Mouse (Mus musculus) c-Kit-positive CD71-positive TER-119-positive erythroid progenitor cells, embryonic 14.5 days (primary cell): Measurements from ENCODE around the gene Grb7.

Experiments used
- DNase-seq: peaks from one replicate; pipeline ENCODE4 v3.0.0-alpha.2; 2013; ENCODE audit warnings: low spot score

Grb7 gene

DNA sequence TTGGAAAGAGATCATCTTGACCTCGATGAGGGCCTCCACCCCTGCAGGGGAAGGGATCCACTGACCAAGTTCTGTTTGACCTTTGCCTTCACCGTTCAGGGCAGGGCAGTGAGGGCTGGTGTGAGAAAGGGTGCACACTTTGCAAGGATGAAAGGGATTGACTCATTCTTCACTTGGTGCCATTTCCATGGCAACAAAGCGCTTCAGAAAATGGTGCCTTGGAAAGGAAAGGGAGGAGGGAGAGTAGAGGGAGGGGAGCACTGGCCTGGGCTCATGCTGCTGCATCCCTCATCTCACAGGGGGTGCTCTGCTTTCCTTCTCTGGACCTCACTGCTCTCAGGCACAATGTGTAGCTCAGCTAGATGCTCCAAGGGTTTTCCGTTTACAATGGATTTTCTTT is 26.5 kb downstream of the Grb7 start:
- no peak for DNase-seq

- no peak for DNase-seq
These were observed 27.8 kb downstream of the Grb7 start for GRCm38 (mm10) chr11:98473916-98474479.

- DNase-seq: no peak
These were observed 28.8 kb downstream of the Grb7 start for GRCm38 (mm10) chr11:98474967-98475366.

DNA sequence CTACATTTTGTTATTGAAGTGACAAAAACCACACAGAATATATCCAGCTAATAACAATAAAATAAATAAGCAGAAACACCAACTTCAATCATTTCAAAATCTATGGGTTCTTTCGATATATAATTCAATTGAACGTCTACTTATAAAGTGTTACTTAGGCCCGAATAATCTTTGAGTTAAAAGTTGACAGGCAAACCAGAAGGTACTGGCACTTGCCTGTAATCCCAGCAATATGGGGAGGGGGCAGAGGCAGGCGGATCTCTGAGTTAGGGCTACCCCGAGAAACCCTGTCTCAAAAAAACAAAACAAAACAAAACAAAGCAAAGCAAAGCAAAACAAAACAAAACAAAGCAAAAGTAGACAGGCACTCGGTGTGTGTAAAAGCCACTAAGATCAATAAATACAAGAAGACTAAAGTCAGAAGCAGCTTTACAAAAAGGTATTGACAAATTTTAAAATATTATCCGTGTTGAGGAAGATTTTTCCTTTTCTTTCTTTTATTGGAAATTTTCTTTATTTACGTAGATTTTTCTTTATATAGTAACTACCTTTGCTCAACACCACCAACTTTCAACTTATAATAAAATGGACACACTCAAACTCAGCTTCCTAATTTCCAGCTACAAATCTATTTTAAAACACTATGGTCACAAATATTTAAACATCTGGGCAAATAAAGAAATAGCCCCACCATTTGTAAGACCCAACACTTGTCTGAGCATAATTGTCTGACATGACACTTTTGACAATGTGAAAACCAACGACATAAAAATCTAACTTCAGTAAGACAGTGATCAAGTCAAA is 29.6 kb downstream of the Grb7 start:
- DNase-seq: no peak

DNA sequence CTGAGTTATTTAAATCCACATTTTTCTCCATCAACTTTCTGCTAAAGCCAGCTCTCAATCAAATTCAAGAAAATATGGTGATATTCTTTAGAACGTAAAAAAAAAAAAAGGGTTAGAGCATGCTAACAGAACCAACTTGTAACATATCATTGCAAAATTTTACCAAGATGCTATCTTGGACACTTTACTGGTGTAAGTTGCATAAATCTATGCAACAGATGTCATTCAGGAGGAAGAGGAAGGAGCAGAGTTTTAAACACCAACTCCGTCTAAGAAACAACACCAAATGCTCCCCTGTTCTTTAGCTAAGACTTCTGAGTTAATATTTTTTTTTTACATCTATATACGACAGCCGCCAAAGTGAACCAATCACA is 30.2 kb downstream of the Grb7 start:
- DNase-seq: no peak

GRCm38 (mm10) chr11:98477011-98477701 is 31.0 kb downstream of the Grb7 start:
- DNase-seq: no peak

GRCm38 (mm10) chr11:98479026-98479939 is 33.1 kb downstream of the Grb7 start:
- no peak for DNase-seq

- no peak for DNase-seq
These were observed 33.8 kb downstream of the Grb7 start for GRCm38 (mm10) chr11:98479940-98480497.

- DNase-seq: no peak
These were observed 35.0 kb downstream of the Grb7 start for GRCm38 (mm10) chr11:98481231-98481630.

- no peak for DNase-seq
These were observed 35.9 kb downstream of the Grb7 start for GRCm38 (mm10) chr11:98482067-98482466.

DNA sequence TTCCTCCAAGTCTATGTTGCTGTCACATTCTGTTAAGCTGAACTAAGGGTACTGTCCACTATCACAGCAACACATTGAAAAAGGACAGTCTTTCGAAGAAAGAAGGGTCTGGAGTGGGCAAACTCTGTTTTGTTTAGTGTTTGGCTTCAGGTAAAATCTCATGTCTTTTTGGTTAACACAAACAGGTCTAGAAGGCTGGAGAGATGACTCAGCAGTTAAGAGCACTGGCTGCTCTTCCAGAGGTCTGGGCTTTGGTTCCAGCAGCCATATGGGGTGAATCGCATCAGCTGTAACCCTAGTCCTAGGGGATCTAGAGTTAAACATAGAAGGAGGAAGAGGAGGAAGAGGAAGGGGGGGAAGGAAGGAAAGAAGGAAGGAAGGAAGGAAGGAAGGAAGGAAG is 39.6 kb downstream of the Grb7 start:
- no peak for DNase-seq

GRCm38 (mm10) chr11:98487526-98488040 is 41.4 kb downstream of the Grb7 start:
- DNase-seq: no peak

DNA sequence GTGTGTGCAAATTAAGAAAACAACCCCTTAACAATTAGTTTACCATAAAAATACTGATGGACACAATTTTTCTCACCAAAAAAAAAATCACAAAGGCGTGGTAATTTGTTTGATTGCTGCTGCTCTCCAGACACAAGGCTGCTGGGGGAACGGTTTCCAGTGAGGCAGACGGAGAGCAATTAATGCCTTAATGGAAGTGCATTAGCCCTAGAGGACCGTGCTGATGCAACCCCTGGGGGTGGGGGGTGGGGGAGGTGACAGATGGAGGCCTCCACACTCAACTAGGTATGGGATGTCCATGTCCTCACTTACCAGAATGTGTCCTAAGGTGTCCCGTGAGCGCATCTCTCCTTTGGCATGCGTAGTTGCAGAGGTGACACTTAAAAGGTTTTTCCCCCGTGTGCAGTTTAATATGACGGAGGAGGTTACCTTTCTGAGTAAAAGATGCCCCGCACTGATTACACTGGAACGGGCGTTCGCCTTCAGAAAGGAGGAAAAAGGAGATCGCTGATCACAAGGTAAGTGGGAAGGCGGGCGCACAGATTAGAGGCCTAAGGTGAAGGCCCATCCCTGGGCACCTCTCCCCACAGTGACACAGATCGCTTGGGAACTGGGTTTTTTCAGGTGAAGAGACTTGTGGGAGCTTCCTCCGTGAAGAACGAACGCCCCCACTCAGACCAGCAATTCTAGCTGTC is 42.5 kb downstream of the Grb7 start:
- DNase-seq: no peak

DNA sequence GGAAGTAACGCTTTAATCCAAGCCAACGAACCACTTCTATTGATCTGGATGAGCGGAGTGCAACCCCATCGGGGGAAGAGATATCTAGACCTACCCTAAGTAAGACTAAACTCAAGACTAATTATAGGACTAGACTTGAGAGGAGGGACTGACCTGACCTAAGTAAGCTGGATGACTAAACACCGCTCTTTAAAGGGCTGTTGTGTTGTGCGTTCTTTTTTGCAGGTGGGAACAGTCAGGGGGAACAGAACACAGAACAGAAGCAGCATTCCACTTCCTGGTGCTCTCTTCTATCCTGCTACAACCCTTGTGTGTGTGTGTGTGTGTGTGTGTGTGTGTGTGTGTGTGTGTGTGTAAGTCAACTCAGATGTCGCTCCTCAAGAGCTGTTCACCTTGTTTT is 45.4 kb downstream of the Grb7 start:
- no peak for DNase-seq

- DNase-seq: no peak
These were observed 46.8 kb downstream of the Grb7 start for GRCm38 (mm10) chr11:98492959-98493358.

- DNase-seq: no peak
These were observed 47.2 kb downstream of the Grb7 start for GRCm38 (mm10) chr11:98493394-98493793.

DNA sequence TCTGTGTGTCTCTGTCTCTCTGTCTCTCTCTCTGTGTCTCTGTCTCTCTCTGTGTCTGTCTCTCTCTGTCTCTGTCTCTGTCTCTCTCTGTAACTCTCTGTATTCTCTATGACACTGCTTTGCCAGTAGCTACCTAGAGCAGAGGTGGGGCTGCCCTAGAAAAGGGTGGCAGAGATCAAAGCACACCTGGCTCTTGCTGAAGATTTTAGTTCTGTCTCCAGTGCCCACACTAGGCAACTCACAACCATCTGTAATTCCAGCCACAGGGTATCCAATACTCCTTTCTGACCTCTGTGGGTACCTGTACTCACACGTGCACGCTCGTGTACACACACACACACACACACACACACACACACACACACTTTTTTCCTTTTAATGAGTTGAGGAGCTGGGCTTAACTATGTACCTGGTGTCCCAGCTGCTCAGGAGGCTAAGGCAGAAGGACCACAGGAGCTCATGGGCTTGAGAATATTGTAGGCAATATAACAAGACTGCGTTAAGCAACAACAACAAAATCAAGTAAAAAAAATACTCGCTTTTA is 49.1 kb downstream of the Grb7 start:
- DNase-seq: no peak

DNA sequence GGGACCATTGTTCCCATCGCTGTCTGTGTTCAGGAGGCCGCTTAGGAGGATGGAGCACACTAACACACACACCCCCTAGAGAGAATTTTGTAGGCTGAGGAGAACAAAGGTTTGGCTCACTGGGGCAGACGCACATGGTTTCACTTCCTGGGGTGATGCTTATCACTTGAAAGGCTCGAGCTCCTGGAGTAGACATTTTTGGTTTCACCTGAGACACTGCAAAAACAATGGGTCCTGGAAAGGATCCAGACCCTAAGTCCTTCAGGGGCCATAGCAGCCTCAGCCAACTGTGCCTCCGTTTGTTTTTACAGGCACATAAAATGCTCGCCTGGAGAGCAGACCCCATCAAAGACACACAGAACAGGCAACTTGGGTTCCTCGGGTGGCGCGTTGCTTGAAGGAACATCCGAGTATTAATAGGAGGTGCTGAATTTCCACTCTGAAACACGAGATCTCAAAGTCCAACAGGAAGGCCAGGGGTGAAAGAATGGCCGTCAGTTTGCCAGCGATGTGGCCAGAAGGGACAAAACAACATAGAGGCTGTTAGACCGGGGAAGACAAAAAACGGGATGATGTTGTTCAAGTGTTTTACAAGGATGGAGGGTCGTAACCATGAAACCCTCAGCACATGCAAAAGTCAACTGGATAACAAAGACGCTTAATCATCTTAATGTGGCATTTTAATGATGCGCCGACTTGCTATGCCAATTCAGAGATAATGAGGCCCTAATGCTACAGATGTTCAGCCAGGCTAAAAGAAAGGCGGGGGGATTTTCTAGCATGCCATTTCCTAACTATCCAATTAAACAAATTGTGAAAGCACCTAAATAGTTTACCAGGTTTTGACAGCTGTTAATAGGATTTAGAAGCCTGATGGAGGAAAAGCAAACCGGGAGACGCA is 51.4 kb downstream of the Grb7 start:
- DNase-seq: no peak

- no peak for DNase-seq
These were observed 58.7 kb downstream of the Grb7 start for GRCm38 (mm10) chr11:98504926-98505325.
